Mouse (Mus musculus): ENCODE data around the gene Olfr54. TPM values are rescaled to one million over a fixed set of nuclear protein-coding genes. Genes with fewer than 3 reads are reported as not detected.

The Olfr54 gene
- polyA plus RNA-seq, 1 experiment from 2014 or later, result not detected

DNA sequence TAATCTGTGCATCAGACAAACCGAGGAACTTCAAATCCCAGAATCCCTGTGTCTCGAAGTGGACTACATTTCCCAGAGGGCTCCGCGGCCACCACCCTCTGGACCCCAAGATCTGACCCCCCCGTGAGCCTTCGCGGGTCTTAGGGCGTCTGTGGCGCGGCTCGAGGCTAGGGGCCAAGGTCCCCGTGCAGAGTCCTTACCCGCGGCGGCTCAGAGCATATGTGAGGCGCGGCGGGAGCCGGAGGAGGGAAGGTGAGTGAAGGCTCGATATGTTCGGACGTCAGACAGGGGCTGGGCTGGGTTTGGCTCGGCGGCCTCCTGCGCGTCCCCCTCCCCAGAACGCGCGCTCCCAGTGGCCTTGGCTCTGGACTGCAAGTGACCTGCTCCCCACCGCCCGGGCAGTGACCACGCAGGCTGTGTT lies 45.1 kb downstream of the Olfr54 start, which contains the start of gene Zfp354a:
Gene Zfp354a (plus strand): TSS at position 107 of the 421 bp plus-strand sequence.
- no peaks in the 10 kb centered on the region for H3K27me3 ChIP-seq (ENCODE audit: control insufficient read depth, insufficient read depth, low read length)
- H3K4me1 ChIP-seq (replicated peaks; ENCODE audit: control insufficient read depth, insufficient read depth, low read length), result no peaks in the 10 kb centered on the region
- no peaks in the 10 kb centered on the region for H3K36me3 ChIP-seq (ENCODE audit: control insufficient read depth, insufficient read depth, low read length)
- under 1% methylated on average over 32 of the region's 32 CpGs for WGBS
- peak within 1 kb of the TSS; percentile 83 for H3K4me3 ChIP-seq (ENCODE audit: low read depth, low read length)
- no peaks in the 10 kb centered on the region for H3K9me3 ChIP-seq (ENCODE audit: control insufficient read depth, low read length)
- DNase-seq (ENCODE audit: low spot score), result peak; percentile 89
- H3K9ac ChIP-seq (ENCODE audit: low read depth, low read length), result peak within 1 kb of the TSS; percentile 85
- peak within 1 kb of the TSS; percentile 84 for H3K4me2 ChIP-seq (replicated peaks; ENCODE audit: low read depth, low read length)
- H3K27ac ChIP-seq (ENCODE audit: low read depth, low read length), result peak within 1 kb of the TSS; percentile 61; the same call in 1 of the 2 replicates
- ATAC-seq (ENCODE audit: low FRiP score), result peak; percentile 94

DNA sequence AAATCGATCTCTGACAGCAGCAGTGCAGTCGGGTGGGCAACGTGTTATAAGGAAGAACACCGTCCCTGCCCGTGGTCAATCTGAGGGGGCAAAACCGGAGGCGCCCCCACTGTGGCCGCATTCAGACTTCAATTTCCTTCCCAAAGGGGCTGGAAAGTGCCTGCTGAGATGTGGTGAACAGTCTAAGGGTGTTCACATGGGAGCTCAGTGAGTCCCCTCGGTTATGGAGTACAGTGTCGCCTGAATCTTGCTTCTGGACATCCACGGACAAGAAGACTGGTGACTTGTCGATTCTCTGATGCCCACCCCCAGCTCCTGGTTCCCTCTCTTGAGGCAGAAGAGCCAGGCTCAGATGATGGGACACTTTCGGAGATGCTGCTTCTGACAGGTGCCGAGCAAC lies 45.6 kb downstream of the Olfr54 start:
- H3K4me1 ChIP-seq (replicated peaks; ENCODE audit: control insufficient read depth, insufficient read depth, low read length), result no peaks in the 10 kb centered on the region
- H3K27me3 ChIP-seq (ENCODE audit: control insufficient read depth, insufficient read depth, low read length), result no peaks in the 10 kb centered on the region
- H3K4me3 ChIP-seq (ENCODE audit: low read depth, low read length), result peak overlapping the region; percentile 83
- WGBS, result 14% methylated on average over 14 of the region's 14 CpGs
- no peaks in the 10 kb centered on the region for H3K36me3 ChIP-seq (ENCODE audit: control insufficient read depth, insufficient read depth, low read length)
- H3K9me3 ChIP-seq (ENCODE audit: control insufficient read depth, low read length), result no peaks in the 10 kb centered on the region
- H3K27ac ChIP-seq (ENCODE audit: low read depth, low read length), result 0 out of 2 replicates have a peak overlapping the region, but pooled peaks have one; percentile 61
- peak overlapping the region; percentile 84 for H3K4me2 ChIP-seq (replicated peaks; ENCODE audit: low read depth, low read length)
- no peak for DNase-seq (ENCODE audit: low spot score)
- H3K9ac ChIP-seq (ENCODE audit: low read depth, low read length), result peak overlapping the region; percentile 85
- ATAC-seq (ENCODE audit: low FRiP score), result peak; percentile 62; the same call in 1 of the 2 replicates

DNA sequence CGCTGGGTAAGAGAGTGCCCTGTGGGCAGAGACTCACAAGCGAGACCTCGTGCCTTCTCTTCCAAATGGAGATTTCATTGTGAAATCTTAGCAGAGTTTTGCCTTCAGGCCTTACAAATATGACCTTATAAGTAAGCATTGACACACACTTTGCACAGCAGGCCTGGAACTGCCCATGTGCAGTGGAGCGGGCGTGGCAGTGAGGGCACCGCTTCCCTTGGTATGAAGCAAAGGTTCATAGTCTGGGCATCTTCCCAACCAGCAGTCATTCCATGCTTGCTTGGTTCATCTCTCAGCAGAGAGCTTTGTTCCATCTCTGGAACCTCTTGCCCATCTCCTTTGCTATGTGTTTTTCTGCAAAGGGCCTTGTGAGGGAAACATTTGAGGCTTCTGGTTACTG lies 46.9 kb downstream of the Olfr54 start:
- Histone ChIP-seq H3K9me3 (ENCODE audit: control insufficient read depth, low read length) (no peaks in the 10 kb centered on the region), H3K4me1 (replicated peaks; ENCODE audit: control insufficient read depth, insufficient read depth, low read length) (no peaks in the 10 kb centered on the region), H3K4me3 (ENCODE audit: low read depth, low read length) (no peak overlapping the region), H3K27ac (ENCODE audit: low read depth, low read length) (no peak overlapping the region), H3K27me3 (ENCODE audit: control insufficient read depth, insufficient read depth, low read length) (no peaks in the 10 kb centered on the region), H3K9ac (ENCODE audit: low read depth, low read length) (no peak overlapping the region), H3K4me2 (replicated peaks; ENCODE audit: low read depth, low read length) (no peak overlapping the region), H3K36me3 (ENCODE audit: control insufficient read depth, insufficient read depth, low read length) (peaks cover 2% of the 10 kb centered on the region; the same call in 1 of the 2 replicates)
- 97% methylated on average over 6 of the region's 6 CpGs for WGBS
- DNase-seq (ENCODE audit: low spot score), result no peak
- ATAC-seq (ENCODE audit: low FRiP score), result no peak

DNA sequence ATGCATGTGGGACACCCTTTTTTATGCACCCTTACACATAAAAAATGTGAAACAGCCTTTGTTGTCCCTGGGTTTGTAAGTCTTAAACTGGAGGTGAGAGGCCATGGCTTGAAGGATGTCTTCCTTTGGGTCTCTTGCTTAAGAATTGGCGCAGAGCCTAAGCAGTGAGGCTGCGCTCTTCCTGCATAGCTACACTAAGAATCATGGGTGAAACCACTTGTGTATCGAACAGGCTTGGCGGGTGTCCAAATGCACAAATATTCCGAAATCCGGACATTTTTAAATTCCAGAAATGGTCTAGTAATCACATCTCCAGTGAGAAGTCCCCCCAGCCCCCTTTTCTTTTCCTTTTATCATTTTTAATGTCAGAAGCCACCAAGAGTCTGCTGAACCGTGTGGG lies 49.2 kb downstream of the Olfr54 start:
- no peak for DNase-seq (ENCODE audit: low spot score)
- Histone ChIP-seq H3K9me3 (ENCODE audit: control insufficient read depth, low read length) (no peaks in the 10 kb centered on the region), H3K27me3 (ENCODE audit: control insufficient read depth, insufficient read depth, low read length) (no peaks in the 10 kb centered on the region), H3K27ac (ENCODE audit: low read depth, low read length) (no peak overlapping the region), H3K4me2 (replicated peaks; ENCODE audit: low read depth, low read length) (no peak overlapping the region), H3K4me3 (ENCODE audit: low read depth, low read length) (no peak overlapping the region), H3K36me3 (ENCODE audit: control insufficient read depth, insufficient read depth, low read length) (peaks cover 4% of the 10 kb centered on the region; the same call in 1 of the 2 replicates), H3K9ac (ENCODE audit: low read depth, low read length) (no peak overlapping the region), H3K4me1 (replicated peaks; ENCODE audit: control insufficient read depth, insufficient read depth, low read length) (no peaks in the 10 kb centered on the region)
- no peak for ATAC-seq (ENCODE audit: low FRiP score)
- 93% methylated on average over 7 of the region's 7 CpGs for WGBS

DNA sequence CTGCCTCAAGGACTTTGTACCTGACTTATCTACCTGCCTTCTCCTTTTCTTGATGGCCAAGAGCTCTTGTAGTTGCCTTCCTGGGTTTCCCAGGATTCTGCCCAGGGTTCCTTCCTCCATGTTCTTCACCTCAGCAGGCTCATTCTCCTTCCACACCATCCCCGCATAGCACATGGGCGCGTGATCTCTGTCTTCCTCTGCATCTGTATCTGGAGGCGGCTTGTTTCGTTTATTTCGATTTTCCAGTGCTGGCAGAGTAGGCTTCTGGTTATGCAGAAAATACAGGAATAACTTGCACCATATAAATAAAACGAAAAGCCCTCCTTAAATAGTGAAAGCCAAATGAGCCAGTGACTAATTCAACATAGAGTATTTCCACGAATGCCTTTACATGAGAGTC lies 49.8 kb downstream of the Olfr54 start:
- no peaks in the 10 kb centered on the region for H3K9me3 ChIP-seq (ENCODE audit: control insufficient read depth, low read length)
- WGBS, result 96% methylated on average over 8 of the region's 8 CpGs
- no peak for DNase-seq (ENCODE audit: low spot score)
- H3K4me2 ChIP-seq (replicated peaks; ENCODE audit: low read depth, low read length), result no peak overlapping the region
- no peak overlapping the region for H3K4me3 ChIP-seq (ENCODE audit: low read depth, low read length)
- no peaks in the 10 kb centered on the region for H3K27me3 ChIP-seq (ENCODE audit: control insufficient read depth, insufficient read depth, low read length)
- H3K36me3 ChIP-seq (ENCODE audit: control insufficient read depth, insufficient read depth, low read length), result peaks cover 4% of the 10 kb centered on the region; the same call in 1 of the 2 replicates
- no peak overlapping the region for H3K9ac ChIP-seq (ENCODE audit: low read depth, low read length)
- H3K4me1 ChIP-seq (replicated peaks; ENCODE audit: control insufficient read depth, insufficient read depth, low read length), result no peaks in the 10 kb centered on the region
- no peak overlapping the region for H3K27ac ChIP-seq (ENCODE audit: low read depth, low read length)
- ATAC-seq (ENCODE audit: low FRiP score), result no peak

Other genes starting within 250 kb of the Olfr54 start
- 39.4 and 46.4 TPM in 2 replicates for gene Zfp354c, start 186.5 kb upstream of the Olfr54 start, polyA plus RNA-seq (2014; fragmentation: Nextera tagmentation; extraction: Ambion mirVana)
- gene Zfp879, start 172.7 kb upstream of the Olfr54 start, polyA plus RNA-seq (2014; fragmentation: Nextera tagmentation; extraction: Ambion mirVana), result 0.35 and 0.57 TPM in 2 replicates
- gene Grm6, start 163.6 kb upstream of the Olfr54 start, polyA plus RNA-seq (2014; fragmentation: Nextera tagmentation; extraction: Ambion mirVana), result not detected in 2 replicates
- 15.5 and 16.4 TPM in 2 replicates for gene Zfp454, start 126.6 kb upstream of the Olfr54 start, polyA plus RNA-seq (2014; fragmentation: Nextera tagmentation; extraction: Ambion mirVana)
- 30.6 and 37.0 TPM in 2 replicates for gene Zfp2, start 98.1 kb upstream of the Olfr54 start, polyA plus RNA-seq (2014; fragmentation: Nextera tagmentation; extraction: Ambion mirVana)
- 1.8 and 2.1 TPM in 2 replicates for gene Zfp354b, start 82.6 kb upstream of the Olfr54 start, polyA plus RNA-seq (2014; fragmentation: Nextera tagmentation; extraction: Ambion mirVana)
- gene 4933414I15Rik, start 70.5 kb upstream of the Olfr54 start, polyA plus RNA-seq (2014; fragmentation: Nextera tagmentation; extraction: Ambion mirVana), result not detected in 2 replicates
- not detected in 2 replicates for gene Prop1, start 60.5 kb upstream of the Olfr54 start, polyA plus RNA-seq (2014; fragmentation: Nextera tagmentation; extraction: Ambion mirVana)
- not detected in 2 replicates for gene Olfr1378, start 47.7 kb upstream of the Olfr54 start, polyA plus RNA-seq (2014; fragmentation: Nextera tagmentation; extraction: Ambion mirVana)
- not detected in 2 replicates for gene Olfr1377, start 32.3 kb upstream of the Olfr54 start, polyA plus RNA-seq (2014; fragmentation: Nextera tagmentation; extraction: Ambion mirVana)
- gene Olfr51, start 10.6 kb upstream of the Olfr54 start, polyA plus RNA-seq (2014; fragmentation: Nextera tagmentation; extraction: Ambion mirVana), result not detected in 2 replicates
- not detected in 2 replicates for gene Olfr1375, start 33.9 kb downstream of the Olfr54 start, polyA plus RNA-seq (2014; fragmentation: Nextera tagmentation; extraction: Ambion mirVana)
- 9.1 and 10.5 TPM in 2 replicates for gene Zfp354a, start 45.0 kb downstream of the Olfr54 start, polyA plus RNA-seq (2014; fragmentation: Nextera tagmentation; extraction: Ambion mirVana)
- not detected in 2 replicates for gene Gm12569, start 206.2 kb downstream of the Olfr54 start, polyA plus RNA-seq (2014; fragmentation: Nextera tagmentation; extraction: Ambion mirVana)
- gene Clk4, start 247.5 kb downstream of the Olfr54 start, polyA plus RNA-seq (2014; fragmentation: Nextera tagmentation; extraction: Ambion mirVana), result 141 and 148 TPM in 2 replicates
- 0.20 and 0.68 TPM in 2 replicates for gene BC049762, start 248.8 kb downstream of the Olfr54 start, polyA plus RNA-seq (2014; fragmentation: Nextera tagmentation; extraction: Ambion mirVana)